Mouse (Mus musculus): ENCODE measurements at regions not wholly inside any gene's neighbourhood (a gene's known extent, or its start where the extent isn't known, plus 50 kb on each side); places are given as distances from the start of the nearest gene placed in this dataset.

DNA sequence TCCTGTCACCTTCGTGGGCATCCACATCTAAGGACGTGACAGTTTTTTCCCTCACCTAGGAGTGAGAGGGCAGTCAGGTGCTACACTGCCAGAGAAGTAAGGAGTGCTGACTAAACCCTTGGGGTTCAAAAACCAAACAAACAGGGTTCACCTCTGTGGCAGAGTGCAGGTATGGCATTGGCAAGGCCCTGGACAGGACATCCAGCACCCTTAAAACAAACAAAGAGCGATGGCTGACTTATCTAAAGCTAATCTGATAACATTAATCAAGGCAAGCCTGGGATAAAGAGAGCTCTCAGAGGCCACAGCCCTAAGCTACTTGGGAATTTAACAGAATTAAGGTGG lies 74.1 kb upstream of the Slc45a1 start:
- no peak for DNase-seq (ENCODE audit: low spot score in 2 of 2)

DNA sequence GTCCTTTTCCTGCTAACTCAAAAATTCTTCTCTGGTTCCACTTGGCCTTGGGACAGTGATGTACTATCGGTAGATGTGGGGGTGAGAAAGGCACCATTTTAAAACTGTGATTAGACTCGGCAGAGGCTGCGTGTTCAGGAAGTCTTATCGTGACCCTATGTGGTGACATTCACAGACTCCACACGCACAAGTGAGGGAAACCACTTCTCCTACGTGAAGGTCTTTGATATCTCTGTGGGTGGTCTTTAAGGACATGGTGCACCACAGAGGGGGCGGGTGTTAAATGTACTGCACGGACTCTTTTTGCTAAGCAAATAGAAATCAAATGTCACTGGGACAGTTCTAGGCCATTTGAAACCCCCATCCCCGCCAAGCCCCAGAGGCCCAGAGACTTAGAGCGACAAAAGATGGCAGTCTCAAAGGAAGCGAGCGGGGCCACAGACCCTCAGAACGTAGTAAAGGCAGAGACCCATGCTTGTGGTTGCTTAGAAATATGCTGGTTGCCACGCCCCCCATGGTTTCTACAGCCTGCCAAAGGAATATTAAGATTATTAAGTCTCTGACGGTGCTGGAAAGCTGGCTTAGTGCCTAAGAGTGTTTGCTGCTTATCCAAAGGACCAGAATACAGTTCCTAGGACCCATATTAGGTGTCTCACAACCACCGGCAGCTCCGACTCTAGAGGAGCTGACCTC lies 73.6 kb upstream of the Slc45a1 start:
- DNase-seq (ENCODE audit: low spot score in 2 of 2), result no peak

DNA sequence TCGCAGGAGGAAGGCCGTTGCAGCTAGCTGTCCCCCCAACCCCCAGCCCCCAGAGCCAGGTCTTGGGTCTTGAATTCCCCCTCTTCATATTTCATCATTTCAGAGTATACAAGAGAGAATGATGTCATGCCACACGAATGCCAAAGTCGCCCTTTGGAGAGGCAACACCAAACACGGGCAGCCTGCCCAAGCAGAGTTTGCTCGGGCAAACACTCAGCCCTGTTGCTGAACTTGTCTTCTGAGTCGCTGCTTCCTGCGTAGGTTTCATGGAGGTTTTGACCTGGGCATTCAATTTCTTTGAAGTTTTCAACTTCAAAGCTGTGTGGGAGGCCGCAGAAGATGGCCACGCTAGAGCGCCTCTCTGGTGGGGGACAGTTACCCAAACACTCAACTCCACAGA lies 72.8 kb upstream of the Slc45a1 start:
- DNase-seq (ENCODE audit: low spot score in 2 of 2), result no peak

DNA sequence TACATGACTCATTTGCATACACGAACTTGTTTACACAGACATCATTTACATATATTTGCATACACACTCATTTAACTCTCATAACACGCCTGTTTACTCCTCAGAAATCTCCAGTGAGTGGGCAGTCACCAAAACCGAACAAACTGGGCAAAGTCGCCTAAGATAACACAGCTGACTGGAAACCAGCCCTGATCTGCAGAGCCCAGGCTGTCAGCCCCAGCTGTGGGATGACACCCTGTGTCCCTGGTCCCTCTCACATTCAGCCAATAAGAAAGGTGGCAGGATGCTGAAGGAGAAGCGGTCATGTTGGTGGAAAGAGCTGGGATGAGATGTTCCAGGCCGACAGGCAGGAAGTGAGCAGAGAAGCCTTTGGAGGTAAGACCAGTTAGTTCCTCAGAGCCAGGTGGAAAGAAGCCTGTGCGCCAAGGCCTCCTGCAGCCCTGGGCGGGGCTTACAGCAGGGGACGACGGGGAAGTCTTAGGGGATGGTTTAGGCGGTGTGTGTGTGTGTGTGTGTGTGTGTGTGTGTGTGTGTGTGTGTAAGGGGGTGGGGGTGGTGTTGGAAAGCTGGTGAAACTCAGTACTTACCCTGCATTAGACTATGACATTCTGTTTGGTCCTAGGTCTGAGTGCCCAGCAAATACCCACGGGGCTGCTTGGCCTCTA lies 69.8 kb upstream of the Slc45a1 start:
- DNase-seq (ENCODE audit: low spot score in 2 of 2), result no peak

DNA sequence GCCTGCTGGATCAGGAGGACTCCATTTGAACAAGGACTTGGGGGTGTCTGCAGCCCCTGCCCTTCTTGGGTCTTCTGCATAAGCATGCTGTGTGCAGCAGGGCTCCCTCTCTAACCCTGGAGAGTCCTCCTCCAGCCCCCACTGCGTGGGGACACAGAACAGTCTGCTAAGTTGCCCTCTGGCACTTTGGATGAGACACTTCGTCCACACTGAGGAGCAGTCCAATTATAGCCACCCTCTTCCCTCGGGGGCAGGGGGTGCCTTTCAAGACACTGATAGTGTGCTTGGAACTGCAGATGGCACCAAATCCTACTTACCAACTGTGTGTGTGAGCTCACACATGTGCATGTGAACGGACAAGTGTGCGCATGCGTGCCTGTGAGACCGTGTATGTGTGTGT lies 65.9 kb upstream of the Slc45a1 start:
- no peak for DNase-seq (ENCODE audit: low spot score in 2 of 2)

DNA sequence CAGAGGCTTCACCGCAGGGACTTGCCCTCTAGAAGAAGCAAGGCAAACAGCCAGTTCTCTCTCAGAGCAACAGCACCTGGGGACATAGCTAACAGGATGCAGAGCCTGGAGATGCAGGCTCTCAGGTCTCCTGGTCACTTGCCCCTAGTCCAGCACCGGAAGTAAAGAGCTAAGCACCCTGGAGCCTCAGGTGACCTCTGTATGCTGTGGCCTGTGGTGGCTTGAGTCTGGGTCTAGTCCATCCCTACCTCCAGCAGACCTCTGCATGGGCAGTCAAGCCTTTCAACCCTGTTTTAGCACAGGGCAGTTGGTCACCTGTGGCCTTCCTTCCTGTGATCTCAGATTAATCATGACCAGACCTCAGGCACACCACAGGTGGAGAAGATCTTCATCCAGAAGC lies 63.1 kb upstream of the Slc45a1 start:
- no peak for DNase-seq (ENCODE audit: low spot score in 2 of 2)

DNA sequence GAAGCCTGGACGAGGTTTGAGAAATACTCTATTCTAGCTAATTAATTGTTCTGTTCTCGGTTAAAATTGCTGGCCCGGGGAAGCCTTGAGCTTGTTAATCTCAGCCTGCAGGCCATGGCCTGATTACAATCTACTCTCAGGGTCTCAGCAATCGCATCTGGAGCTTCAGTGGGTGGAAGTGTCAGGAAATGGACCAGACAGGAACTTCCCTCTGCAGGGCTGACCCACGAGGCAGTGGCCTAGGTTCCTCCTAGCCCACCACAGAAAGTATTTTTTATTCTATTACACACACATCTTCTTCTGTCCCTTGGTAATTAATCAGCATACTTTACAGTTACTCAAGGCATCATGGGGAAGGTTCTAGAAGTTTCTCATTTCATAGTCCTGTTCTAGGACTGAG lies 61.3 kb upstream of the Slc45a1 start:
- no peak for DNase-seq (ENCODE audit: low spot score in 2 of 2)

DNA sequence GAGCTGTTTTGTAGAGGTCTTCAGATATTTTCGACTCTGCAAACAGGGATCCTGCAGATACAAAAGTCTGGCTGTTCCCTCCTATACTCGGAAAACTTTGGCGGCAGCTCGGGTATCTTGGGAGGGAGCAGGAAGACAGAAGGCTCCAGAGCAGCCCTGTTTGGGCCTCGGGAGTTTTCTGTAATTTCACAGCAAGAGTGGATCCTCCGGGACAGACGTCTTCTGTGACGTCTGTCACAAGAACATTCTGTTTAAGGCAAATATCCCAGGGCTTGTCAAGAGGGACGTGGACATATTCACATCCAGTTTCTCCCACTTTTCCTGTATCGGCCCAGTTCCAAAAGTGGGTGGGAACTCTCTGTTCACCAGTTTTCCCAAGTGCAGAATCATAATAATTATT lies 60.9 kb upstream of the Slc45a1 start:
- no peak for DNase-seq (ENCODE audit: low spot score in 2 of 2)

DNA sequence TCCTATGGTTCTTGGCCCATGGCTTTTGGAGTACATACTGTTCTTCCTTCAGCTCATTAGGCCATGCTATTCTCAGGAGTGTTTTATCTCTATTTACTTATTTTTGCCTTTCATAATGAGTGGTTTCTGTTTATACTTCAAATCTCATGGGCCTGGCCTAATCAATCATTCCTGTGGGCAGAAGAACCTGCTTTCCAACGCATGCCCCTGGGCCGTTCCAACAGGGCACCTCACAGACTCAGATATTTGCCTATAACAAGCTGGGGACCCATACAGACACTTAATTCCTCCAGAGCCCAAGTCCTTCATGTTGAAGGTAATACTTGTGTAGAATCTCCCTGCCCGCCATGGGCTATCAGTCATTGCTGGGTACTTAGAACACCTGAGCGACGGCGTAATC lies 59.7 kb upstream of the Slc45a1 start:
- no peak for DNase-seq (ENCODE audit: low spot score in 2 of 2)

DNA sequence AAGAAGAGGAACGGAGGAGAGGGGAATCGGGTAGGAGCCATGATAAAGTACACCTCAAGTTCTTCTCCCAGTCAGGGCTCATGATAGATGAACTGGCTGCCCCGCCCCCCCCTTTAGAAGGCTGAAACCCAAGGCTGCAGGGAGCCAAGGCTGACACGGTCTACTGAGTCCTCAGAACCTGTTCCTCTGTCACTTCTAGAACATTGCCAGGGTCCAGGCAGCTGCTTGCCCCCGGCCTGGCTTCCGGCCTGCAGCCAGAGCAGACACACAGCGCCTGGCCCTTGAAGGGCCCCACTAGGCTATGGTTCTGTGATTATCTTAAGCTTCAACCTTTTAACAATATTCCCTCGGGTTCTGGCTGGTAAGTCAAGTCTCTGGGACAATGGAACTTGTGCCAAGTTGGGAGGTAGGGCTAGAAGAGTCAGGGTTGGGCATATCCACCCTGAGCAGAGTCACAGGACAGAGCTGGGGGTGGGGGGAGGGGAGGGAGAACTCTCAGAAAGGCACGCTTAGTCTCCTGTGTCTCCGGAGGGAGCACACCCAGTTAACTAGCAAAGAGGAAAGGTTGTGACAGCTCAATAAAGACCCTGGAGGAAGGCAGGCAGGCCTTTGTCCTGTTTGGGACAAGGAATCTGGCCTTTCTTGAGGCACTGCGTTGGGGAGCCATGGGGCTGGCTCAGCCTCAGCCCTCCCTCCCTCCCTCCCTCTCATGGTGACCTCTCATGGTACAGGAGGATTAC lies 57.6 kb upstream of the Slc45a1 start:
- DNase-seq (ENCODE audit: low spot score in 2 of 2), result no peak

DNA sequence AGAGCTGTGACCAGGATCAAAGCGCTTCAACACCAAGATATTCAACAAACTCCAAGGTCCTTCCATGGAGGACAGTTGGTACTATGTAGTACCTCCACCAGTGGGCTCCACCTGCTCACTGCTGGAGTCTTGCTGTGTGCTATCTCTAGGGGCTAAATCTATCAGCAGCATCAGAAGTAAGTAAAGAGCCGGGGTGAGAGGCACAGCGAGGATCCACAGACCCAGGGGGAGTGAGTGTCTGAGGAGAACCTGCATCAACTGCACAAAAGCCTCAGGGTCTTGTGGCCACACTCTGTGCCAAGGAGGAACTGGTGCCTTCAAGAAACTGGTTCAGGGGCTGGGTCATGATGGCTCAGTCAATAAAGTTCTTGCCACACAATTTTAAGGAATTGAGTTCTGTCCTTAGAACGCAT lies 56.6 kb upstream of the Slc45a1 start:
- no peak for DNase-seq (ENCODE audit: low spot score in 2 of 2)

DNA sequence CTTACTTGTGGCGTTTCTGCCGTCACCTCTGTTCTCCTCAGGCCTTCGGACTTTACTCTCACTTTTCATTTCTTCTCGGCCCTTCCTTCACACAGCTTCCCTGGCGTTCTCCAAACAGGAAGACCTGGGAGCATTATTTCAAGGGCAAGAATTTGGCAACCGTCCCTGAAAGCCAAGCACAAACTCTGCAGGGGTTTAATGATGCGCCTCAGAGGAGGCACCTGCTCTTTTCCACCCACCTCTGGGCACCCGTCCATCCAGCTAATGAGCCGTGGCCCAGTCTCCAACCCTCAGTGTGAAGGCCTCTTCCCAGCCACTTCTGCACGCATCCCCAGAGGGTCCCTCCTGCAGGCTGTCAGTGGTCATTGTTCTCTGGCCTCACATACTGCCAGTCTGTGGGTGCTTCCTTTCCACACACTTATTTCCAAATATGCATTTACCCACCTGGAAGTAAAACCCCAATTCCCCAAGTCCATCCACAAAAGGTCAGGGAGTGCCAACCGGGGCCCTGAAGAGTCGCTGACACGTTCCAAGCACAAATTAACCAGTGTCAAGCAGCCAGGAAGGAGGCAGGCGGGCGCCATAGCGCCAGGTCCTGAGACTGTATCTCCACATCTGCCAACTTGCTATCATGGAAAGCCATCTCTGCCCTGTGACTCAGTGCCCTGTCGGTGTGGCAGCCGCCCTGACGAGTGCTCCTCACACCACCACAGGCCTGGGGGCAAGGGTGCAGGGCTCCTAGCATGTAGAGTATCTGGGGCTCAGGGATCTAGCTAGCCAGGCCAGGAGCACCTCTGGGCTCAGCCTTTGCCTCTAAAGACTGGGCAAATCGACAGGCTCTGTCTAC lies 56.0 kb upstream of the Slc45a1 start:
- no peak for DNase-seq (ENCODE audit: low spot score in 2 of 2)

DNA sequence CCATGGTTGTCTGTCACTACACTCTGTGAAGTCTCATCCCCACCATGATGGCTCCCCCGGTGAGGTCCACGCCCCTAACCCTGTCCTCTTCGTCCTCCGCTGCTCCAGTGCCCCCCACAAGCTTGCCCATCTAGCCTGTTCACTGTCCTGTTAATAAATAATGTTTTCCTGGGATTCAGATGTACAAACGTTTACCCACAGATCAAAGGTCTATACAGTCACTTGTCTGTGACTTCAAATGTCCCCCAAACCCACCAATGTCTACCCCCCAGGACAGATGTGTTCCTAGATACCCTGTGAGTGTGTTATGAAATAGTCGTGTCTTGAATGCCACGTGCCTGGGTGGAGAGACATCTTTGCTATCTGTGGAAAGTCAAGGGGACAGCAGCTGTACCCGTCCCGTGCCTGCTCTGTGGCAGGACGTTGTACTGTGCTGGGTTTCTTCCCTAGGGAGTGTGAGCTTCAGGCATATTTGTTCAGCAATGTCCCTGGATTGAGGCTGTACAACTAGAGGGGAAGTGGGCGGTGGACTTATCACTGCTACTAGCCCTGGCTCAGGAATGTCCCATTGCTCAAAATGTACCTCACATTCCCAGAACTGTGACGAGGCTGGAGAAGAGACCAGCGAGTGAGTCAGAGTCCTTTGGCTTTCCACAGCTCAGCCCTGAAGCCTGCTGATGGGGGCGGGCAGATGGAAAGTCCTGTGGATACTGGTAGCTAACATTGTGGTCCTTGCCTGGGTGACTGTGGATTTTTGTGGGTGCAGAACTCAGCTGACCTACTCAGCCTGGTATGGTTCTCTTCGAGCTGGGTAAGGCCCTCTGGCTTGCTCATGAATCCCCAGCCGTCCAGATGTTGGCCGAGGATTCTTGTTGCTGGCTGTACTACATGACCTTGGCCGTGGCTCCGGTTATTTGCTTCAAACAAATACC lies 55.1 kb upstream of the Slc45a1 start:
- DNase-seq (ENCODE audit: low spot score in 2 of 2), result peak in 1 of 2 experiments; percentile 41

DNA sequence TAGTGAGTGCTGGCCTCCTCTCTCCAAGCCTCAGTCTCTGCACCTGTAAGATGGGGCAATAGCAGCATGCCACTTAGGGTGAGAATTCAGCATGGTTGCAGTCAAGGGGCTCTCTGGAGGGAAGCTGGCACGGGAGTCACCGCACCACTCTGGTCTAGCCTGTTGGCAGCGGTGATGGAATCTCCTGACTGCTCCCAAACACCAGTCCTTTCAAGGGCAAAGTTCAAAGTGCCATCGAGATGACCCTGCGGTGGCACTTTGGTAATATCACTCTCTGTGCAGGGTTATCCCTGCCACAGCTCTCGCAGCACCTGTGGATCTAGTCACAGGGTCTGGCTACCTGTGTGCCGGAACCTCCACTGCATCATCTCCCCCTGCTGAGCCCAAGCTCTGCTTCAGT lies 54.3 kb upstream of the Slc45a1 start:
- no peak for DNase-seq (ENCODE audit: low spot score in 2 of 2)

DNA sequence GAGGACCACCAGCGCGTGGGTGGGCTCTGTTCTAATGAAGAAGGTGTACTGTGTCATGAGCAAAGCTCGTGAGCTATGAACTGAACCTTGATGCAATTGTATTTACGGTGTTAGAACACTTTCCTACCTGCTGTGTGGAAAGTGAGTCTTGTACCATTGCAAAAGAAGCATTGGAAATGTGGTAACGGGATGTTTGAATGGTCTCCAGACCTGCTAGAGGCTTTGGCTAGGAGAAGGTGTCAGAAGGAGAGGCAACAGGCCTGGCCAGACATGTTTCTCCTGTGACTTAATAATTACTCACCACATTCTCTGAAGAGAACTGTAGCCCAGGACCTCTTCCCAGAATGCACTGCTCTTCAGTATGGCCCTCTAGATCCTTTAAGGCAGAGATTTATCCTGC lies 51.3 kb upstream of the Slc45a1 start:
- no peak for DNase-seq (ENCODE audit: low spot score in 2 of 2)
